Mouse (Mus musculus) embryonic facial prominence, embryonic 12.5 days (tissue): ENCODE results near the gene Nagk. TPM values are rescaled to one million over a fixed set of nuclear protein-coding genes. Genes with fewer than 3 reads are reported as not detected.
"Not testable (repeated sequence)": the region's sequence is repeated elsewhere in the genome, so short reads cannot be mapped to it uniquely, and the experiment has no call there.

Experiments
- ATAC-seq: fragments of 200-750 bp; cut with Nextera tagmentation; 2 replicates; pipeline ENCODE4 v1.8.0; 2017; ENCODE audit not compliant: insufficient number of reproducible peaks, insufficient read depth, low FRiP score, low TSS enrichment
- H3K27ac ChIP-seq: fragments of 300-500 bp; sonication (generic); 2 replicates; pipeline ENCODE4 v1.5.1; 2016; ENCODE audit warnings: mild to moderate bottlenecking
- H3K27me3 ChIP-seq: fragments of 300-500 bp; sonication (generic); 2 replicates; pipeline ENCODE4 v1.6.1; 2016; ENCODE audit warnings: mild to moderate bottlenecking, moderate library complexity
- H3K36me3 ChIP-seq: fragments of 300-500 bp; sonication (generic); 2 replicates; pipeline ENCODE4 v1.6.1; 2016; ENCODE audit warnings: mild to moderate bottlenecking
- H3K4me1 ChIP-seq: fragments of 300-500 bp; sonication (generic); 2 replicates; pipeline ENCODE4 v1.6.1; 2016
- H3K4me2 ChIP-seq: fragments of 300-500 bp; sonication (generic); replicated peaks from 2 replicates; pipeline ENCODE4 v1.6.1; 2016; ENCODE audit warnings: mild to moderate bottlenecking, moderate library complexity
- H3K4me3 ChIP-seq: fragments of 300-500 bp; sonication (generic); 2 replicates; pipeline ENCODE4 v1.5.1; 2016; ENCODE audit warnings: mild to moderate bottlenecking
- H3K9ac ChIP-seq: fragments of 300-500 bp; sonication (generic); 2 replicates; pipeline ENCODE4 v1.6.1; 2016; ENCODE audit warnings: mild to moderate bottlenecking, moderate library complexity
- H3K9me3 ChIP-seq: fragments of 300-500 bp; sonication (generic); 2 replicates; pipeline ENCODE4 v1.6.1; 2016; ENCODE audit warnings: mild to moderate bottlenecking, moderate library complexity
- WGBS: fragments of 180-500 bp; shearing (Covaris S2); methylation state at CpG from one replicate; pipeline ENCODE4 v1.1.7; 2016; 5-methylcytosine and 5-hydroxymethylcytosine counted together
- polyA plus RNA-seq: library from polyadenylated mRNA; unstranded; fragments of >200 nt; fragmentation: Nextera tagmentation; extraction: Ambion mirVana; gene quantifications from 2 replicates; pipeline ENCODE4 v1.2.1, GENCODE M21; 2016

Gene Nagk
- polyA plus RNA-seq, 1 experiment from 2014 or later: 53.5 TPM

DNA sequence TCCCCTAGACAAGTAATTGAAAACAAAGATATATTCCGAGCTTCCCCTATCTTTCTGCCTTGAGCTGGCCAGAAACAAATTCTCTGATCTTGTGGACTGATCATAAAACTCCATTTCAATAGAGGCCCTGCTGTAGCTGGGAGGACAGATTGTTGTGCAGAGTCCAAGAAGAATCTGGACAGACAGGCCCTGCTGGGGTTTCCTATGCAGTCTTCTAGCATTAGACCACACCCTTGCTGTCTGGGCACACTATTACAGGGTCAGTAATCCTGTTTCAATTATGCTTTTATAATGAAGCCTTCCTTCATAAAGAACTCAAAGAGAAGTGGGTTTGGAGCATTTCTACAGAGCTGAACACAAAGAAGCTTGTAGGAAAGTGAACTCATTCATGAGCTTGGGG lies 24.2 kb downstream of the Nagk start:
- Histone ChIP-seq H3K4me2 (no peak overlapping the region), H3K4me1 (peaks cover 7% of the 10 kb centered on the region), H3K9ac (no peak overlapping the region), H3K27ac (no peak overlapping the region), H3K4me3 (no peak overlapping the region), H3K27me3 (no peaks in the 10 kb centered on the region), H3K36me3 (peaks cover 4% of the 10 kb centered on the region), H3K9me3 (no peaks in the 10 kb centered on the region)
- 79% methylated on average over 1 of the region's 1 CpGs for WGBS
- no peak for ATAC-seq

GRCm38 (mm10) chr6:83820727-83821515 lies 26.1 kb downstream of the Nagk start:
- WGBS: 83% methylated on average over 2 of the region's 2 CpGs
- H3K9me3 ChIP-seq: no peaks in the 10 kb centered on the region
- no peak for ATAC-seq
- H3K27me3 ChIP-seq: no peaks in the 10 kb centered on the region
- H3K4me2 ChIP-seq: no peak overlapping the region
- no peak overlapping the region for H3K9ac ChIP-seq
- peaks cover 3% of the 10 kb centered on the region; the same call in 1 of the 2 replicates for H3K36me3 ChIP-seq
- H3K4me1 ChIP-seq: peaks cover 7% of the 10 kb centered on the region
- no peak overlapping the region for H3K4me3 ChIP-seq
- no peak overlapping the region for H3K27ac ChIP-seq

- ATAC-seq: no peak
- H3K9ac ChIP-seq: no peak overlapping the region
- no peaks in the 10 kb centered on the region for H3K9me3 ChIP-seq
- H3K4me3 ChIP-seq: no peak overlapping the region
- H3K36me3 ChIP-seq: no peaks in the 10 kb centered on the region
- H3K27ac ChIP-seq: no peak overlapping the region
- H3K27me3 ChIP-seq: no peaks in the 10 kb centered on the region
- WGBS: 46% methylated on average over 2 of the region's 2 CpGs
- H3K4me1 ChIP-seq: peaks cover 7% of the 10 kb centered on the region
- no peak overlapping the region for H3K4me2 ChIP-seq
Measured at GRCm38 (mm10) chr6:83821856-83822255, 27.1 kb downstream of the Nagk start.

DNA sequence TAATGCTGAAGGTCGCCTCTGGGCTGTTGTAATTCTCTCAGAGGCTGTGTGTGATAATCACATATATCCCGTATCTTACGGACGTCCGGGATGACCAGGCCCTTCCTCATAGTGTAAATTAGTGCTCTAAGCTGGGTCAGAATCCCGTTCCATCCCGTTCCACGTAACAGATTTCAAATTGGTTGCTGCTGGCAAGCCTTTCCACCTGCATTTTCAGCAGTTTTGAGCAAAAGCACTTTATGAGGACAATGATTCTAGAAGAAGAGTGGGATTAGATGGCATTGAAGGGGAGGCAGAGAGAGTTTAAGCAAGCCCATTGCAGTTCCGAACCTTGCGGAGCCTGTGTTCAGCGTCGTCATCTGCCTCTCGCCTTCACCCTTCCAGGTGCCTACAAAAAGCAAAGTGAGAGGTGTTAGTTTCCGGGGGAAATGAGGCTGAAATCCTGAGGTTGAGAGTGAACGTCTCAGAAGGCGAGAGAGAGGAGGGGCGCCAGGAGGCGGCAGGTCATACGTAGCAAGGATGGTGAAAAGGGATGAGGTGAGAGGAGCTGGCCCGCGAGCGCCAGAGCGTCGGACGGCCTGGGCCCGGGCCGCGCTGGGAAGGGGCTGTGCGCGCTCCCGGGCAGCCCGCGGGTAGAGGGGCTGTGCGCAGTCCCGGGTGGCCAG lies 36.3 kb downstream of the Nagk start:
- under 1% methylated on average over 33 of the region's 35 CpGs for WGBS
- no peak; the same call in 1 of the 2 replicates for ATAC-seq
- peak overlapping the region; percentile 54 for H3K4me3 ChIP-seq

DNA sequence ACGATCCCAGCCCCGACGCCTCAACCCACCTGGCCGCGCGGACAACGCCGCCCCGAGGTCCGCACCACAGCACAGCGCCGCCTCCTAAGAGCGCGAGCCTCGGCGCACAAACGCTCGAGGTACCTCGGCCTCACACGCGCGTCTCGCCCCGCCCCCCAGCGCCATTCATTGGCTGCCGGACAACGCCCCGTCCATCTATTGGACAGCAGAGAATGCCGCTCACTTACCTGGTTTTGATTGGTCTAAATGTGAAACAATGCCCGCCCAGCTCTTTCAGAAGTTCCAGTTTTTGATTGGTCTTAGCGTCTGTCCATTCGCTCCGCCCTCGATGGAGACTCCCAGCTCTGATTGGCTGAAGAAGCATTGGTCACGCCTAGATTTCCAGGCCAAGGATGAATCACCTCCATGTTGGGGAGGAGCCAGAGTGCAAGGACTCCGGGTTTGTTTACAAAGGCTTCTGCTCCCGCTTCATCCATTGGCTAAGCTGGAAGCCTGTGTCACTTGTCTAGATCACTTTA lies 36.9 kb downstream of the Nagk start, which contains the start of gene Paip2b:
TSS of gene Paip2b (minus strand) at position 136 of the 518 bp plus-strand sequence.
- 0 out of 2 replicates have a peak, but pooled peaks cover 4% of the 10 kb centered on the region for H3K4me1 ChIP-seq
- peak within 1 kb of the TSS; percentile 54 for H3K4me3 ChIP-seq
- peak within 1 kb of the TSS; percentile 82 for H3K4me2 ChIP-seq
- under 1% methylated on average over 37 of the region's 37 CpGs for WGBS
- H3K27me3 ChIP-seq: no peaks in the 10 kb centered on the region
- peak within 1 kb of the TSS; percentile 69 for H3K27ac ChIP-seq
- H3K36me3 ChIP-seq: 0 out of 2 replicates have a peak, but pooled peaks cover 5% of the 10 kb centered on the region
- H3K9me3 ChIP-seq: no peaks in the 10 kb centered on the region
- peak; percentile 98 for ATAC-seq
- H3K9ac ChIP-seq: peak within 1 kb of the TSS; percentile 64

More for the DNA sequence above, 36.3 kb downstream of the Nagk start:
- H3K27me3 ChIP-seq: no peaks in the 10 kb centered on the region
- H3K4me2 ChIP-seq: peak overlapping the region; percentile 82
- peak overlapping the region; percentile 64 for H3K9ac ChIP-seq
- 0 out of 2 replicates have a peak, but pooled peaks cover 5% of the 10 kb centered on the region for H3K36me3 ChIP-seq
- H3K4me1 ChIP-seq: 0 out of 2 replicates have a peak, but pooled peaks cover 4% of the 10 kb centered on the region
- H3K27ac ChIP-seq: peak overlapping the region; percentile 69
- H3K9me3 ChIP-seq: no peaks in the 10 kb centered on the region

- H3K27me3 ChIP-seq, ATAC-seq, H3K9me3 ChIP-seq, H3K4me1 ChIP-seq, H3K36me3 ChIP-seq: not testable (repeated sequence)
- Histone ChIP-seq H3K4me3 (peak overlapping the region; percentile 28), H3K4me2 (peak overlapping the region; percentile 48), H3K9ac (0 out of 2 replicates have a peak overlapping the region, but pooled peaks have one; percentile 24), H3K27ac (0 out of 2 replicates have a peak overlapping the region, but pooled peaks have one; percentile 46)
- WGBS: 55% methylated on average over 1 of the region's 1 CpGs
Measured at GRCm38 (mm10) chr6:83832393-83832792, 37.6 kb downstream of the Nagk start.

DNA sequence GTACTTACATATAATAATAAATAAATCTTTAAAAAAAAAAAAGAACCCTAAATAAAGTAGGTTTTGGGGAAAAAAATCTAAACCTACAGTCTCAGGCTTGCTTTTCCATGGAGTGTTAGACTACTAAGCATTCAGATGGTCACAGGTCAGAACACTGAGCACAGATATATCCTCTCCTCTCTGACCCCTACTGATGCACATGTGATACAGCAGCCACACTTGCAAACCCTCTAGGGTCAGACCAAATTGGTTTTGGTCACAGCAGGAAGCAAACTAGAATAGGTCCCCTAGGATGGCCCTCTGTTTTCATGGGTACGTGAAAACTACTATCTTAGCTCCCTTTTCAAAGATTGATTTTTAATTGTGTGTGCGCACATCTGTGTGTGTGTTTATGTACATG lies 42.0 kb downstream of the Nagk start:
- Histone ChIP-seq H3K4me2 (no peak overlapping the region), H3K27ac (no peak overlapping the region), H3K36me3 (no peaks in the 10 kb centered on the region), H3K9ac (no peak overlapping the region), H3K4me1 (no peaks in the 10 kb centered on the region), H3K27me3 (no peaks in the 10 kb centered on the region), H3K9me3 (no peaks in the 10 kb centered on the region), H3K4me3 (no peak overlapping the region)
- WGBS: 81% methylated on average over 2 of the region's 2 CpGs
- ATAC-seq: no peak

GRCm38 (mm10) chr6:83838046-83838445 lies 43.3 kb downstream of the Nagk start:
- no peak overlapping the region for H3K27ac ChIP-seq
- no peaks in the 10 kb centered on the region for H3K36me3 ChIP-seq
- no peaks in the 10 kb centered on the region for H3K9me3 ChIP-seq
- no peaks in the 10 kb centered on the region for H3K27me3 ChIP-seq
- no peak overlapping the region for H3K9ac ChIP-seq
- H3K4me3 ChIP-seq: no peak overlapping the region
- no peak overlapping the region for H3K4me2 ChIP-seq
- 90% methylated on average over 2 of the region's 2 CpGs for WGBS
- ATAC-seq: no peak
- H3K4me1 ChIP-seq: no peaks in the 10 kb centered on the region

- Histone ChIP-seq H3K36me3 (no peaks in the 10 kb centered on the region), H3K4me3 (no peak overlapping the region), H3K4me1 (no peaks in the 10 kb centered on the region), H3K9me3 (no peaks in the 10 kb centered on the region), H3K27me3 (no peaks in the 10 kb centered on the region), H3K4me2 (no peak overlapping the region), H3K9ac (no peak overlapping the region), H3K27ac (no peak overlapping the region)
- 83% methylated on average over 6 of the region's 6 CpGs for WGBS
- ATAC-seq: no peak
Measured at GRCm38 (mm10) chr6:83840086-83840485, 45.3 kb downstream of the Nagk start.

GRCm38 (mm10) chr6:83844913-83845312 lies 50.1 kb downstream of the Nagk start:
- ATAC-seq: no peak
- no peaks in the 10 kb centered on the region for H3K36me3 ChIP-seq
- H3K27ac ChIP-seq: no peak overlapping the region
- H3K4me2 ChIP-seq: no peak overlapping the region
- H3K9me3 ChIP-seq: no peaks in the 10 kb centered on the region
- no peaks in the 10 kb centered on the region for H3K27me3 ChIP-seq
- no peaks in the 10 kb centered on the region for H3K4me1 ChIP-seq
- H3K9ac ChIP-seq: no peak overlapping the region
- WGBS: 90% methylated on average over 10 of the region's 10 CpGs
- no peak overlapping the region for H3K4me3 ChIP-seq

GRCm38 (mm10) chr6:83846141-83846540 lies 51.4 kb downstream of the Nagk start:
- Histone ChIP-seq H3K36me3 (no peaks in the 10 kb centered on the region), H3K9me3 (no peaks in the 10 kb centered on the region), H3K4me3 (no peak overlapping the region), H3K9ac (no peak overlapping the region), H3K4me2 (no peak overlapping the region), H3K4me1 (no peaks in the 10 kb centered on the region), H3K27ac (no peak overlapping the region), H3K27me3 (no peaks in the 10 kb centered on the region)
- WGBS: 89% methylated on average over 2 of the region's 2 CpGs
- ATAC-seq: no peak
